Mouse (Mus musculus) C2C12 (cell line): ENCODE data around the gene Fam161a.

Experiments
- CTCF ChIP-seq: IDR thresholded peaks from one replicate; pipeline ENCODE4 v1.5.1; 2011; ENCODE audit not compliant: control insufficient read depth, insufficient read depth, insufficient read length
- MAX ChIP-seq: IDR thresholded peaks from one replicate; pipeline ENCODE4 v1.6.1; 2011; ENCODE audit warnings: mild to moderate bottlenecking, control low read depth

GRCm38 (mm10) chr11:23008181-23008823, 971 bp downstream of the Fam161a start:
- TF ChIP-seq CTCF (no peak), MAX (no peak)
